Mouse (Mus musculus) midbrain, embryonic 13.5 days (tissue): ENCODE measurements at regions not wholly inside any gene's neighbourhood (a gene's known extent, or its start where the extent isn't known, plus 50 kb on each side); places are given as distances from the start of the nearest gene placed in this dataset.

Source experiments
- ATAC-seq: fragments of 200-750 bp; cut with Nextera tagmentation; 2 replicates; pipeline ENCODE4 v1.8.0; 2017; ENCODE audit warnings: mild to moderate bottlenecking, moderate TSS enrichment, moderate library complexity
- H3K27ac ChIP-seq: fragments of 300-500 bp; sonication (generic); 2 replicates; pipeline ENCODE4 v1.5.1; 2015; ENCODE audit warnings: inconsistent platforms, mild to moderate bottlenecking, moderate library complexity
- H3K27me3 ChIP-seq: fragments of 300-500 bp; sonication (generic); 2 replicates; pipeline ENCODE4 v1.6.1; 2015; ENCODE audit warnings: mild to moderate bottlenecking, inconsistent platforms
- H3K36me3 ChIP-seq: fragments of 300-500 bp; sonication (generic); 2 replicates; pipeline ENCODE4 v1.6.1; 2015; ENCODE audit warnings: mild to moderate bottlenecking, inconsistent platforms
- H3K4me1 ChIP-seq: fragments of 300-500 bp; sonication (generic); replicated peaks from 2 replicates; pipeline ENCODE4 v1.6.1; 2015; ENCODE audit warnings: inconsistent platforms
- H3K4me2 ChIP-seq: fragments of 300-500 bp; sonication (generic); replicated peaks from 2 replicates; pipeline ENCODE4 v1.6.1; 2015; ENCODE audit warnings: moderate library complexity, mild to moderate bottlenecking, inconsistent platforms
- H3K4me3 ChIP-seq: fragments of 300-500 bp; sonication (generic); replicated peaks from 2 replicates; pipeline ENCODE4 v1.5.1; 2015; ENCODE audit warnings: mild to moderate bottlenecking, inconsistent platforms
- H3K9ac ChIP-seq: fragments of 300-500 bp; sonication (generic); replicated peaks from 2 replicates; pipeline ENCODE4 v1.6.1; 2015; ENCODE audit warnings: mild to moderate bottlenecking, inconsistent platforms
- H3K9me3 ChIP-seq: fragments of 300-500 bp; sonication (generic); 2 replicates; pipeline ENCODE4 v1.6.1; 2016; ENCODE audit warnings: mild to moderate bottlenecking, inconsistent platforms
- whole genome bisulfite sequencing: fragments of 180-500 bp; shearing (Covaris S2); methylation state at CpG from one replicate; pipeline ENCODE4 v1.1.7; 2015; 5-methylcytosine and 5-hydroxymethylcytosine counted together

DNA sequence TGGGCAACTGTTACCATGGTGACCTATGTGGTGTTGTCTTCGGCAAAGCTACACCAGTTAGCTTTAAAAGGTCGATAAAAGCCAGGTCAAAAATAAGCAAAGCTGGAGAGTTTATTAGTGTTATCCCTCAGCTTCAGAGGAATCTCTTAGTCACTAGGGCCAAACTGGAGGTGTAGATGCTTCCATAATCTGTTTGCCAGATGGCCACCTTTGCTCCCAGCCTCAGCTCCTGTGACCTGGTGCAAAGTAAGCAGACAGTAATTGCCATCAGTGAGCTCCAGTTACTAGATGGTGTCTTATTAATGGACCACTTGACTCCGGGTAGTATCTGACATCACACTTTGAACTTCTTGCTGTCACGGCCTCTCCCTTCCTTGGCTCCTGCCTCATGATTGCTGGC is 245.3 kb downstream of the Gm45692 start:
- H3K4me1 ChIP-seq = no peaks in the 10 kb centered on the region
- no peak for ATAC-seq
- H3K27me3 ChIP-seq = no peaks in the 10 kb centered on the region
- H3K9me3 ChIP-seq = no peaks in the 10 kb centered on the region
- no peak overlapping the region for H3K4me2 ChIP-seq
- H3K36me3 ChIP-seq = no peaks in the 10 kb centered on the region
- WGBS = 83% methylated on average over 4 of the region's 4 CpGs
- no peak overlapping the region for H3K9ac ChIP-seq
- no peak overlapping the region for H3K27ac ChIP-seq
- no peak overlapping the region for H3K4me3 ChIP-seq

GRCm38 (mm10) chr8:26380668-26381067 is 261.3 kb downstream of the Gm45692 start:
- Histone ChIP-seq H3K9ac (no peak overlapping the region), H3K4me3 (no peak overlapping the region), H3K27me3 (no peaks in the 10 kb centered on the region), H3K4me1 (peaks cover 8% of the 10 kb centered on the region), H3K27ac (no peak overlapping the region), H3K9me3 (no peaks in the 10 kb centered on the region), H3K4me2 (no peak overlapping the region), H3K36me3 (no peaks in the 10 kb centered on the region)
- WGBS = 28% methylated on average over 3 of the region's 3 CpGs
- ATAC-seq = no peak

DNA sequence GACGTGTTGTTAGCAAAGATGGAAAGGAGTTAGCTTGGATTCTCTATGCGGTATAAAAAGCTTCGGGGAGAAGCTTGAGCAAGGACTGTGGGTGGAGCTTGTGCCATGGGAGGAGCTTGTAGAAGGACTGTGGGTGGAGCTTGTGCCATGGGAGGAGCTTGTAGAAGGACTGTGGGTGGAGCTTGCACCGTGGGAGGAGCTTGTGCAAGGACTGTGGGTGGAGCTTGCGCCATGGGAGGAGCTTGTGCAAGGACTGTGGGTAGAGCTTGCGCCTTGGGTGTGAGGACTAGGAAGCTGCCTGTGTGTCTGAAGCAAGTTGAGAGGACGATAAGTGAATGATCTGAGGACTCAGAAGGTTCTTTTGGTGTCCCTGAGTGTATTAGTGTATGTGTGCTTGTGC is 263.1 kb downstream of the Gm45692 start:
- H3K27ac ChIP-seq = no peak overlapping the region
- no peak overlapping the region for H3K4me2 ChIP-seq
- peaks cover 8% of the 10 kb centered on the region for H3K4me1 ChIP-seq
- WGBS = 94% methylated on average over 7 of the region's 7 CpGs
- no peak overlapping the region for H3K4me3 ChIP-seq
- H3K9me3 ChIP-seq = no peaks in the 10 kb centered on the region
- H3K9ac ChIP-seq = no peak overlapping the region
- H3K36me3 ChIP-seq = no peaks in the 10 kb centered on the region
- ATAC-seq = no peak
- no peaks in the 10 kb centered on the region for H3K27me3 ChIP-seq

DNA sequence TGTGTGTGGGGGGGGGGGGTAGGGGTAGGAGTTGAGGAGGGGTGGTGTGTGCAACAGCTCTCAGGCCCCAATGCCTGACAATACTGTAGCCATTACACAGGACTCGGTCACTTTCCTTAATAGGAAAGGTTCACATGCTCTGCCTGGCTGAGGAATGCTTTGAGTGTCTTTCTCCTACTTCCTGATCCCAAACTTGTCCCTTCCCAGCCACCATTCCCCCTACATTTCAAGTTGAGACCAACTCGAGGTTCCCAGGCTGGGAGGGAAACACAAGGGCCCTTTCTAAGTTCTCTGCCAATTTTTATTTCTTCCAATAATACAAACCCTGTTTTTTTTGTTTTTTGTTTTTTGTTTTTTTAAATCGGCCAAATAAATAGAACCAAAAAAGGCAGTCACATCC is 264.6 kb downstream of the Gm45692 start:
- Histone ChIP-seq H3K4me2 (no peak overlapping the region), H3K36me3 (no peaks in the 10 kb centered on the region), H3K4me3 (no peak overlapping the region), H3K4me1 (peaks cover 8% of the 10 kb centered on the region), H3K9me3 (no peaks in the 10 kb centered on the region), H3K27ac (no peak overlapping the region), H3K27me3 (no peaks in the 10 kb centered on the region), H3K9ac (no peak overlapping the region)
- WGBS = 60% methylated on average over 3 of the region's 3 CpGs
- ATAC-seq = no peak

DNA sequence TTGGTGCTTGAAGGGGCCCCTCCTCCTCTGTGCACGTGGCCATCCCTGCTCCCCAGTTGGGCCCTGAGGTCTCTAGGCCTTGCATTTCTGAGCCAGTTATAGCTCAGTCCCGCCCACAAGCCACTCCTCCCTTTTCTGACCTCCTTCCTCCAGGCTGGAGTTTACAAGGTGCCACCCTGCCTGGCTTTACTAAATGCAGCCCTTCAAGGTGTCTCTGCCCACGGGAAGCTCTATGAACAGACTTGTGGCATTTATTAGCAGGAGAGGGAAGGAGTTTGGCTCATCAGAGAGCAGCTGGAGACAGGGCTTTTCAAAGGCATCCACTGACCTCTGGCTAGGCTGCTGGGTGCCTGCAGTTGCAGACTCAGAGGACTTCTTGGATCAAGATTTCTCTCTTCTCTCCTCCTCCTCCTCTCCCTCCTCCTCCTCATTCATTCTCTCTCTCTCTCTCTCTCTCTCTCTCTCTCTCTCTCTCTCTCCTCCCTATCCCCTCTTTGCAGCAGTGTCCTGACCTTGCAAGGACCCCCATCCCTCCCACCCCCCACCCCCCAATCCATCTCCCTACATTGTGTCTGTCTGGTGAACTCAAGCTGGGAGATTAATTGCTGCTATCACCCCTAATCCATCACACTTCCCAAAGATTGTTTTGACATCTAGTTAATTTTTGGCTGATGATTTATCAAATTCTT is 265.1 kb downstream of the Gm45692 start:
- 9% methylated on average over 3 of the region's 3 CpGs for WGBS
- Histone ChIP-seq H3K36me3 (no peaks in the 10 kb centered on the region), H3K4me2 (no peak overlapping the region), H3K4me1 (peaks cover 8% of the 10 kb centered on the region), H3K27me3 (no peaks in the 10 kb centered on the region), H3K9me3 (no peaks in the 10 kb centered on the region), H3K4me3 (no peak overlapping the region), H3K27ac (peak overlapping the region; percentile 35; the same call in 1 of the 2 replicates), H3K9ac (no peak overlapping the region)
- no peak for ATAC-seq

GRCm38 (mm10) chr8:26384994-26385345 is 265.6 kb downstream of the Gm45692 start:
- no peak for ATAC-seq
- H3K4me3 ChIP-seq = no peak overlapping the region
- no peak overlapping the region for H3K4me2 ChIP-seq
- H3K27ac ChIP-seq = no peak overlapping the region
- H3K9ac ChIP-seq = no peak overlapping the region
- H3K36me3 ChIP-seq = no peaks in the 10 kb centered on the region
- no peaks in the 10 kb centered on the region for H3K9me3 ChIP-seq
- peaks cover 8% of the 10 kb centered on the region for H3K4me1 ChIP-seq
- WGBS = 29% methylated on average over 6 of the region's 6 CpGs
- no peaks in the 10 kb centered on the region for H3K27me3 ChIP-seq

DNA sequence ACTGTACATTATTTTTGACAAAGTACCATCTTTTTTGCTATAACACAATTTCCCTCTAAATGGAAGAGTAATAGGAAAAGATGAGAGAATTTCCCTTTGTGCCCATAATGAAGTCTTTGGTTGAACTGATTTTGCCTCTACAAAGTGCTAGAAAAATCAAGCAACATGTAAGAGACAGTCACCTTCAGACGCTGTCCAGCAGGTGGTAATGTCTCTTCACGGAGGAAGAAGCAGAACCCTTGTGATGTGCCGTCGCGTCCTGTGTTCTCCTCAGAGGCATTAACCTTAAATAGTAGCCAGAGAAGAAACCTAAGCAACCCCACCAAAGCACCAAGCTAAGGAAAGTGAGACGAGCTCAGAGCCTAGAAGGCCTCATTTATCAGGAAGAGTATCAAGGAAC is 275.7 kb downstream of the Gm45692 start:
- Histone ChIP-seq H3K27ac (no peak overlapping the region), H3K9me3 (peaks cover 6% of the 10 kb centered on the region; the same call in 1 of the 2 replicates), H3K4me1 (no peaks in the 10 kb centered on the region), H3K9ac (no peak overlapping the region), H3K27me3 (no peaks in the 10 kb centered on the region), H3K4me3 (no peak overlapping the region), H3K36me3 (no peaks in the 10 kb centered on the region), H3K4me2 (no peak overlapping the region)
- WGBS = 81% methylated on average over 6 of the region's 6 CpGs
- ATAC-seq = no peak

DNA sequence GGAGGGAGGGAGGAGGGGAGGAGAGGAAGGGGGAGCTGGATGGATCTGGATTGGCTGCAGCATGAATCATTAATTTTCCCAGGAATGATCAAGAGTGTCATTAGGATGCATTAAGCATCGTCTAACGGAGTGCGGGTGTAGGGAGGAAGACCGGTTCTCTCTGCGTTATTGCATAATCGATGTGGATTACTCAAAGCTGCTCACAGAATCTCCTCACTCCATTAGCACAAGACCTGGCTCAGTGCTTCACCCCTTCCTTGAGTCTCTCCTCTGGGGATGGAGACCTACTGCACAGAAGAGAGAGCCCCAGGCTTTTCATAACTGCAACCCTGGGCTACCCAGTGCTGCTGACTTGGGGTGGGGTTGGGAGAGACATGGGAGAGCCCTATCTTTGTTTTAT is 300.7 kb downstream of the Gm45692 start:
- Histone ChIP-seq H3K4me2 (no peak overlapping the region), H3K27ac (no peak overlapping the region), H3K27me3 (no peaks in the 10 kb centered on the region), H3K4me3 (no peak overlapping the region), H3K9ac (no peak overlapping the region), H3K9me3 (no peaks in the 10 kb centered on the region), H3K36me3 (no peaks in the 10 kb centered on the region), H3K4me1 (no peaks in the 10 kb centered on the region)
- peak; percentile 81 for ATAC-seq
- WGBS = 36% methylated on average over 6 of the region's 6 CpGs

- peak; percentile 24; the same call in 1 of the 2 replicates for ATAC-seq
- Histone ChIP-seq H3K27ac (no peak overlapping the region), H3K9me3 (no peaks in the 10 kb centered on the region), H3K4me1 (no peaks in the 10 kb centered on the region), H3K27me3 (no peaks in the 10 kb centered on the region), H3K36me3 (no peaks in the 10 kb centered on the region), H3K9ac (no peak overlapping the region), H3K4me2 (no peak overlapping the region), H3K4me3 (no peak overlapping the region)
- 89% methylated on average over 10 of the region's 10 CpGs for WGBS
These were observed 301.2 kb downstream of the Gm45692 start for GRCm38 (mm10) chr8:26420536-26420935.

- H3K27ac ChIP-seq = no peak overlapping the region
- no peaks in the 10 kb centered on the region for H3K4me1 ChIP-seq
- no peak overlapping the region for H3K9ac ChIP-seq
- H3K36me3 ChIP-seq = no peaks in the 10 kb centered on the region
- H3K9me3 ChIP-seq = no peaks in the 10 kb centered on the region
- no peak overlapping the region for H3K4me2 ChIP-seq
- H3K27me3 ChIP-seq = no peaks in the 10 kb centered on the region
- no peak for ATAC-seq
- WGBS = 96% methylated on average over 7 of the region's 7 CpGs
- no peak overlapping the region for H3K4me3 ChIP-seq
These were observed 308.0 kb downstream of the Gm45692 start for GRCm38 (mm10) chr8:26427311-26427710.

GRCm38 (mm10) chr8:26429751-26430327 is 310.5 kb downstream of the Gm45692 start:
- no peak overlapping the region for H3K9ac ChIP-seq
- no peaks in the 10 kb centered on the region for H3K27me3 ChIP-seq
- H3K4me2 ChIP-seq = no peak overlapping the region
- H3K4me1 ChIP-seq = no peaks in the 10 kb centered on the region
- H3K9me3 ChIP-seq = no peaks in the 10 kb centered on the region
- no peak overlapping the region for H3K4me3 ChIP-seq
- H3K27ac ChIP-seq = no peak overlapping the region
- WGBS = 88% methylated on average over 8 of the region's 8 CpGs
- no peaks in the 10 kb centered on the region for H3K36me3 ChIP-seq
- ATAC-seq = no peak

- ATAC-seq = no peak
- Histone ChIP-seq H3K9me3 (no peaks in the 10 kb centered on the region), H3K27me3 (no peaks in the 10 kb centered on the region), H3K9ac (no peak overlapping the region), H3K4me1 (no peaks in the 10 kb centered on the region), H3K4me2 (no peak overlapping the region), H3K27ac (no peak overlapping the region), H3K36me3 (no peaks in the 10 kb centered on the region), H3K4me3 (no peak overlapping the region)
- WGBS = 92% methylated on average over 14 of the region's 14 CpGs
These were observed 313.0 kb downstream of the Gm45692 start for GRCm38 (mm10) chr8:26432161-26432919.
